Mouse (Mus musculus) forebrain, embryonic 14.5 days (tissue): Measurements from ENCODE around the gene Farp1. TPM values are rescaled to one million over a fixed set of nuclear protein-coding genes. Genes with fewer than 3 reads are reported as not detected.

Source experiments
- ATAC-seq: fragments of 200-750 bp; cut with Nextera tagmentation; 2 replicates; pipeline ENCODE4 v1.8.0; 2017; ENCODE audit warnings: mild to moderate bottlenecking, moderate library complexity
- DNase-seq: peaks from one replicate; pipeline ENCODE4 v3.0.0-alpha.2; 2015; ENCODE audit warnings: low spot score
- H3K27ac ChIP-seq: fragments of 300-500 bp; sonication (generic); 2 replicates; pipeline ENCODE4 v1.5.1; 2014; ENCODE audit warnings: low read depth, mild to moderate bottlenecking, control low read depth, low read length, moderate library complexity
- H3K27me3 ChIP-seq: fragments of 300-500 bp; sonication (generic); replicated peaks from 2 replicates; pipeline ENCODE4 v1.6.1; 2014; ENCODE audit warnings: low read length, control low read depth, mixed read lengths; ENCODE audit not compliant: control insufficient read depth, insufficient read depth
- H3K36me3 ChIP-seq: fragments of 300-500 bp; sonication (generic); 2 replicates; pipeline ENCODE4 v1.6.1; 2014; ENCODE audit warnings: low read length, control low read depth; ENCODE audit not compliant: control insufficient read depth, insufficient read depth
- H3K4me1 ChIP-seq: fragments of 300-500 bp; sonication (generic); 2 replicates; pipeline ENCODE4 v1.6.1; 2014; ENCODE audit warnings: antibody characterized with exemption, low read length, control low read depth; ENCODE audit not compliant: control insufficient read depth, insufficient read depth
- H3K4me2 ChIP-seq: fragments of 300-500 bp; sonication (generic); 2 replicates; pipeline ENCODE4 v1.6.1; 2014; ENCODE audit warnings: mild to moderate bottlenecking, control low read depth, low read length
- H3K4me3 ChIP-seq: fragments of 300-500 bp; sonication (generic); 2 replicates; pipeline ENCODE4 v1.5.1; 2014; ENCODE audit warnings: low read depth, low read length, control low read depth
- H3K9ac ChIP-seq: fragments of 300-500 bp; sonication (generic); 2 replicates; pipeline ENCODE4 v1.6.1; 2014; ENCODE audit warnings: mild to moderate bottlenecking, low read length, control low read depth, moderate library complexity
- H3K9me3 ChIP-seq: fragments of 300-500 bp; sonication (generic); replicated peaks from 2 replicates; pipeline ENCODE4 v1.6.1; 2016; ENCODE audit warnings: low read length, control low read depth, mixed read lengths; ENCODE audit not compliant: control insufficient read depth
- WGBS: fragments of 180-500 bp; shearing (Covaris S2); extraction: QIAGEN DNeasy Blood & Tissue Kit; methylation state at CpG from one replicate; pipeline ENCODE4 v1.1.7; 2014; 5-methylcytosine and 5-hydroxymethylcytosine counted together
- polyA plus RNA-seq: library from polyadenylated mRNA; unstranded; fragments of >200 nt; fragmentation: Nextera tagmentation; extraction: Ambion mirVana; gene quantifications from 2 replicates; pipeline ENCODE4 v1.2.1, GENCODE M21; 2014

Gene Farp1
- polyA plus RNA-seq, 1 experiment from 2014 or later, result 17.4 TPM

DNA sequence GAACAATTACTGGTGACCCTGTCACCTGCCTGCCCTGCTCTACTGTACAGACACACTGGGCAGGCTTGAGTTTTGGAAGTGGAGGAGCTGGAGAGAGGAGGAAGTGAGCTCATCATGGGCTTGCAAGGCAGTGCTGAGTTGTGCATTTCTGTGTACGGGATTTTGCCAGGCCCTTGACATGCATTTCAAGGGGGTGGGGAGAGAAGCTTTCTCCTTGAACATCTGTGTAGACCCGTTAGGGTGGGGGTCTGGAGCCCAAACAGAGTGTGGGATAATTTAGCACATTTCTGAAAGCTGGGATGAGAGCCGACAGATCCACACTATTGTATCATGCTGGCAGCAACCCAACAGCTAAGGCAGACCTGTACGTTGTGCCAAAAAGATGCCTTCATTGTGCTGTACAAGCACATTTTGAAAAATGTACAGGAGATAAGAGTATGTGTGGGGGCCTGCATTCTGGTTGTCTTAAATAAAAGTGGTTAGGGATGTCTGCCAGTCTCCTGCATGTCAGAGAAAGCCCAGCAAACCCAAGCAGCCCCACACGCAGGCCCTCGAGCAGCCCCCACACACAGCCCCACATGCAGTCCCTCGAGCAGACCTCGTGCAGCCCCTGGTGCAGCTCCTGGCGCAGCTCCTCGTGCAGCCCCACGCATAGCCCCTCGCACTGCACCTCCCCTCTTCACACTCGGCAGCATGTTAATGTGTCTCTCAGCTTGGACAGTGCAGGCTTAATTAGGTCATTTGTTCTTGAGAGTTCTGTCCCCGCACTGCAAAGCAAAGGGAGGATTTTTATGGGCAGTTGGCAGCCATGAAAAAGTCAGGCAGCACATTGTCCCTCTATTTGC, 27.5 kb downstream of the Farp1 start:
- peak; percentile 91 for ATAC-seq
- H3K27ac ChIP-seq, result peak overlapping the region; percentile 88
- H3K36me3 ChIP-seq, result no peaks in the 10 kb centered on the region
- peak overlapping the region; percentile 5; the same call in 1 of the 2 replicates for H3K4me2 ChIP-seq
- no peaks in the 10 kb centered on the region for H3K27me3 ChIP-seq
- 4% methylated on average over 14 of the region's 14 CpGs for WGBS
- H3K4me1 ChIP-seq, result peaks cover 39% of the 10 kb centered on the region
- peak overlapping the region; percentile 43 for H3K9ac ChIP-seq
- no peaks in the 10 kb centered on the region for H3K9me3 ChIP-seq
- DNase-seq, result peak; percentile 89
- no peak overlapping the region for H3K4me3 ChIP-seq

DNA sequence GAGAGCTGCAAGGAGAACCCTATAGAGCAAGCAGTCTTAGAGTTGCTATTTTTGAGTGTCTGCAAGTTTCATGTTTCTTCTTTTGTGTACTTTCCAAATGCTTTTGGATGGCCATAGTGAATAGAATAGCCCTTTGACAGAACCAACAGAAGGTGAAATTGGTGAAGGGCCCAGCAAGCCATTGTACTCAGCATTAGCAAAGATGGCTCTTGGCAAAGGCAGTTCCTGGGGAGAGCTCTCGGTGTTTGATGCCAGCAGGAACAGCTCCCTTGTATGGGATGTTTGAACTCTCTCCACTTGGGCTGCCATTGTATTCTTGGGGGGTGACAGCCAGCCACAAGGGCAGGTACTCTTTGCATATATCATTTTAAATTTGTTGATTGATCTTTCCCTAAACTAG, 29.7 kb downstream of the Farp1 start:
- ATAC-seq (no peak), DNase-seq (peak; percentile 49)
- Histone ChIP-seq H3K4me1 (peaks cover 39% of the 10 kb centered on the region), H3K9me3 (no peaks in the 10 kb centered on the region), H3K27me3 (no peaks in the 10 kb centered on the region), H3K36me3 (no peaks in the 10 kb centered on the region), H3K4me3 (no peak overlapping the region), H3K27ac (no peak overlapping the region), H3K4me2 (no peak overlapping the region), H3K9ac (no peak overlapping the region)
- 13% methylated on average over 1 of the region's 1 CpGs for WGBS

DNA sequence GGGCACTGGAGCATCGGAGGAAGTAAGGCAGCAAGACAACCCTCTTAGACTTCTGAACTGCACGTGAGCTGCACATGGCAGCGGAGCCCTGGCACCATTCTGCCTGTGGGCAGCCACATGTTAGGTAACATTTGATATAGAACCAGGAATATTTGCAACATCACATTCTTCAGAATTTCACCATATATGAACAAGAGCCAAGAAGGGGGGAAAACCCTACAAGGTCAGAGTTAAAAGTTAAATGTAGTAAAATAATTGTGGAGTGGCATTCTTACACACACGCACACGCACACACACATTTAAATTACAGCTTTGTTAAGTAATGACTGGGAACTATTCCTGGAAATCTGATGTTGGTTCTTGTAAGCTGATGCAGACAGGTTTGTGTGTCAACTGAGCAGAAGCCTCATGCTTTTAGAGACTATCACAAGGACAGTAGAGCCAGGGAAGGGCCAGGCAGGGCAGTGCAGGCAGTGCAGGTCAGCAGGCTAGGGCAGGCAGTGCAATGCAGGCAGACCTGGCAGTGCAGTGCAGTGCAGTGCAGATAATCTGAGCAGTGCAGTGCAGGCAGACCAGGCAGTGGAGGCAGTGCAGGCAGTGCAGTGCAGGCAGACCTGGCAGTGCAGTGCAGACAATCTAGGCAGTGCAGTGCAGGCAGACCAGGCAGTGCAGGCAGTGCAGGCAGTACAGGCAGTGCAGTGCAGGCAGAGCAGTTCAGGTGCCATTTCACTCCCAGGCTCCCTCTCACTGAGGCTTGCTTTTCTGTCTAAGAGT, 38.3 kb downstream of the Farp1 start:
- H3K27me3 ChIP-seq, result no peaks in the 10 kb centered on the region
- DNase-seq (no peak), ATAC-seq (peak; percentile 55)
- no peak overlapping the region for H3K27ac ChIP-seq
- no peaks in the 10 kb centered on the region for H3K4me1 ChIP-seq
- H3K9ac ChIP-seq, result no peak overlapping the region
- no peaks in the 10 kb centered on the region for H3K9me3 ChIP-seq
- H3K36me3 ChIP-seq, result no peaks in the 10 kb centered on the region
- H3K4me2 ChIP-seq, result no peak overlapping the region
- WGBS, result 96% methylated on average over 5 of the region's 5 CpGs
- no peak overlapping the region for H3K4me3 ChIP-seq

- Histone ChIP-seq H3K9ac (no peak overlapping the region), H3K4me3 (no peak overlapping the region), H3K27me3 (no peaks in the 10 kb centered on the region), H3K36me3 (0 out of 2 replicates have a peak, but pooled peaks cover 2% of the 10 kb centered on the region), H3K9me3 (no peaks in the 10 kb centered on the region), H3K4me2 (no peak overlapping the region), H3K4me1 (no peaks in the 10 kb centered on the region), H3K27ac (no peak overlapping the region)
- DNase-seq, result peak; percentile 21
- no peak for ATAC-seq
- WGBS, result 84% methylated on average over 2 of the region's 2 CpGs
Observed at GRCm38 (mm10) chr14:121074197-121074734, 39.3 kb downstream of the Farp1 start.

- ATAC-seq, result no peak
Observed at GRCm38 (mm10) chr14:121080739-121081138, 45.7 kb downstream of the Farp1 start.

DNA sequence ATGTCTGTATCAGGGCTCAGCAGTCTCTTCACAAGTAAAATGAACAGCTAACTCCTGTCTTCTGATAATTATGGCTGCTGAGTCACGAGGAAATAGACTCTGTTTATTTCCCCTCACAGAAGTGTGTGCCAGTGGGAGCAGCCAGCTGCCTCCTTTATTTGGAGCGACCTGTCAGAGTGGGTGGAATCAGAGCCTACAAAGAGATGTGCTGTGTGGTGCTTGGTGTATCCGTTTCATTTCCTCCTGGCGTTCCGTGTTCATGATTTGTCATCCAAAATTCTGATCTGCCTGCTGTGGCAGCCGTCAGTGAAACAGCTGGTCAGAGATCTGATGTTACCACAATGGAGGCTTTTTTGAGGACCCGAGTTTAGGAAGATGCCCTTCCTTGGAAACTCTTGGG, 47.3 kb downstream of the Farp1 start:
- no peak overlapping the region for H3K9ac ChIP-seq
- peak; percentile 55 for DNase-seq

More at GRCm38 (mm10) chr14:121080739-121081138, 45.7 kb downstream of the Farp1 start:
- H3K9ac ChIP-seq, result no peak overlapping the region
- H3K9me3 ChIP-seq, result no peaks in the 10 kb centered on the region
- no peak overlapping the region for H3K4me2 ChIP-seq
- no peak overlapping the region for H3K4me3 ChIP-seq
- 0 out of 2 replicates have a peak, but pooled peaks cover 6% of the 10 kb centered on the region for H3K36me3 ChIP-seq
- no peak overlapping the region for H3K27ac ChIP-seq
- WGBS, result 67% methylated on average over 5 of the region's 5 CpGs
- H3K4me1 ChIP-seq, result peaks cover 4% of the 10 kb centered on the region; the same call in 1 of the 2 replicates
- DNase-seq, result no peak
- H3K27me3 ChIP-seq, result no peaks in the 10 kb centered on the region

GRCm38 (mm10) chr14:121082793-121083192, 47.8 kb downstream of the Farp1 start:
- H3K27me3 ChIP-seq, result no peaks in the 10 kb centered on the region
- no peak overlapping the region for H3K9ac ChIP-seq
- H3K4me3 ChIP-seq, result no peak overlapping the region
- DNase-seq (no peak), ATAC-seq (peak; percentile 28; the same call in 1 of the 2 replicates)
- H3K4me2 ChIP-seq, result no peak overlapping the region
- no peaks in the 10 kb centered on the region for H3K9me3 ChIP-seq
- H3K4me1 ChIP-seq, result peaks cover 4% of the 10 kb centered on the region; the same call in 1 of the 2 replicates
- 0 out of 2 replicates have a peak, but pooled peaks cover 6% of the 10 kb centered on the region for H3K36me3 ChIP-seq
- peak overlapping the region; percentile 74 for H3K27ac ChIP-seq
- 39% methylated on average over 2 of the region's 2 CpGs for WGBS

More for the DNA sequence above, 47.3 kb downstream of the Farp1 start:
- peaks cover 4% of the 10 kb centered on the region; the same call in 1 of the 2 replicates for H3K4me1 ChIP-seq
- no peaks in the 10 kb centered on the region for H3K27me3 ChIP-seq
- no peak overlapping the region for H3K4me3 ChIP-seq
- no peak overlapping the region for H3K4me2 ChIP-seq
- H3K36me3 ChIP-seq, result 0 out of 2 replicates have a peak, but pooled peaks cover 6% of the 10 kb centered on the region
- H3K9me3 ChIP-seq, result no peaks in the 10 kb centered on the region
- H3K27ac ChIP-seq, result peak overlapping the region; percentile 74
- whole genome bisulfite sequencing, result 49% methylated on average over 7 of the region's 7 CpGs
- peak; percentile 64 for ATAC-seq

DNA sequence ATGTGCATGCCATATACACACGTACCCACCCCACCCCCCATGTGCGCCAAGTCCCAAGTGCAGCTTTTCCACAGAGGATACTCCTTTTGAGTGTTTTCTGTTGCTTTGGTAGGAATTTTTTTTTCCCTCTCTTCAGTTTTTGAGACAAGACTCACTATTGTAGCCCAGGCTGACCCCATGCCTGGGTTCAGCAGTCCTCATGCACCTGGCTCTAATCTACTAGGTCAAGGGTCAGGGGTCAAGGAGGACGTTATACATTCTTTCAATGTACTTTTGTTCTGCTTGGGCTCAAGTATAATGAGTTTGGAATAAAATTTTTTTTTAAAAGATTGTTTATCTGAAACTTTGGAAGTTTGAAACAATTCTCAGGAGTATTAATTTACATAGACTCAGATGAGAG, 48.4 kb downstream of the Farp1 start:
- Histone ChIP-seq H3K4me3 (no peak overlapping the region), H3K4me1 (peaks cover 4% of the 10 kb centered on the region; the same call in 1 of the 2 replicates), H3K36me3 (0 out of 2 replicates have a peak, but pooled peaks cover 6% of the 10 kb centered on the region), H3K27ac (no peak overlapping the region), H3K9ac (no peak overlapping the region), H3K27me3 (no peaks in the 10 kb centered on the region), H3K9me3 (no peaks in the 10 kb centered on the region), H3K4me2 (no peak overlapping the region)
- no peak for DNase-seq
- ATAC-seq, result no peak
- WGBS, result 85% methylated on average over 3 of the region's 3 CpGs
